Mouse (Mus musculus): ENCODE data around the gene Klk7. TPM values are rescaled to one million over a fixed set of nuclear protein-coding genes. Genes with fewer than 3 reads are reported as not detected.

The Klk7 gene
- polyA plus RNA-seq (2016; fragmentation: Nextera tagmentation; extraction: Ambion mirVana): not detected in 2 replicates

DNA sequence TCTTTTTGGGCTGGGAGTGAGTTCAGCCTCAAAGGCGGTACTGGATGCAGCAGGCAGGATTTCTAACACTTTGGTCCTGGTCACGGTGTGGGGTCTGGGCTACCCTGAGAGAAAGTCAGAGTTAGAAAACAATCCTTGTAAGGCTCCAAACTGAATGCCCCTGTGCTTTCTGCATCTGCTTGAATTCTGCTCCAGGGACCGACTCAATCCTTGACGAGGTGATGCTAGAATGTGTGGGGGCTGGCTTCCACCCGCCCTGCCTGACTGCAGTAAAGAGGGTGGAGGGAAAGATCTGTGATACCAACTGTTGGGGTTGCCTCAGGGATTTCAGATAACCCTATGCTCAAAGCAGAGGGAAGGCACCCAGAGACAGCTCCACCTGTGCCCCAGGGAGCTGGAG is at the start of gene Klk7:
Gene Klk7 (plus strand): TSS at position 301 of the 400 bp plus-strand sequence.
- 39% methylated on average over 5 of the region's 5 CpGs for WGBS
- no peaks in the 10 kb centered on the region for H3K9me3 ChIP-seq (replicated peaks)
- no peak within 1 kb of the TSS for H3K27ac ChIP-seq
- no peaks in the 10 kb centered on the region for H3K27me3 ChIP-seq (ENCODE audit: low read depth, poor library complexity, severe bottlenecking)
- no peak within 1 kb of the TSS for H3K4me3 ChIP-seq
- H3K36me3 ChIP-seq: no peaks in the 10 kb centered on the region
- no peaks in the 10 kb centered on the region for H3K4me1 ChIP-seq
- DNase-seq (ENCODE audit: low spot score): no peak

DNA sequence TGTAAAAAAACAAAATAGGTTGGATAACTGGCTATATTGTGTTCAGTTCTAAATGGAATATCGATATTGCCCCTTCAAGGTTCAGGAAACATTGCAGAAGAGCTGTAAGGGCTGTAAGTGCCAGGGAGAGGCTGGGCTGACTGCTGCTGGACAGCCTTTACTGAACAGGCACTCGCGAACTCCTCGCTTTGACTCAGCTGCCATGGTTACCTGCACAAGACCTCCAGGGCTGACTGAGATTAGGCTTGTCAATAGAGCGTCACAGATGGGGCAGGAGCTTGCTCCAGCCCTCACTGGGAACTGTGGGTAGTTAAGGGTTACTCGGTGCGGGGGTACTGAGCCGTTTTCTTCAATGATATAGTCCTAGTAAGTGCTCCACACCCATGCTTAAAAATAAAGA is 44.6 kb upstream of the Klk7 start:
- H3K4me3 ChIP-seq: no peak overlapping the region
- no peaks in the 10 kb centered on the region for H3K4me1 ChIP-seq
- no peaks in the 10 kb centered on the region for H3K9me3 ChIP-seq (replicated peaks)
- H3K27ac ChIP-seq: no peak overlapping the region
- no peaks in the 10 kb centered on the region for H3K27me3 ChIP-seq (ENCODE audit: low read depth, poor library complexity, severe bottlenecking)
- H3K36me3 ChIP-seq: no peaks in the 10 kb centered on the region
- WGBS: 64% methylated on average over 8 of the region's 8 CpGs
- no peak for DNase-seq (ENCODE audit: low spot score)

DNA sequence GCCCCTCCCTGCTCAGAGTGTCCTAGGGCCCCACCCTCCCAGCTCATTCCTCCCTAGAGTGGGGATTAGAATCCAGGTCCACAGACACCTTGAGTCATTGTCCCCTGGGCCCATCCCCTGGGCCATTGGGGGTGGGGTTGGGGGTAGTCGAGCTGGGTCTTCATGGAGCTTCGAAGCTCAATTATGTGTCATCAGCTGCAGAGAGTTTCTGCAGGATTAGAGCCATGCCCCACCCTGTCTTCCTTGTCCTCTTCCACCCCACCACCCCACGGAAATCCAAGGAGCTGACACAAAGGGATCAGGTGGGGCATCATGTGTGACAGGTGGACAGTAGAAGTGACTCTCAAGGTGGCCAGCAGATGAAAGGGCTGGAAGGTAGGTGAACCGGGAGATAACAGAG is 42.5 kb upstream of the Klk7 start, which contains the start of gene Klk12:
Gene Klk12 (plus strand): TSS at position 301 of the 400 bp plus-strand sequence.
- 79% methylated on average over 4 of the region's 4 CpGs for WGBS

DNA sequence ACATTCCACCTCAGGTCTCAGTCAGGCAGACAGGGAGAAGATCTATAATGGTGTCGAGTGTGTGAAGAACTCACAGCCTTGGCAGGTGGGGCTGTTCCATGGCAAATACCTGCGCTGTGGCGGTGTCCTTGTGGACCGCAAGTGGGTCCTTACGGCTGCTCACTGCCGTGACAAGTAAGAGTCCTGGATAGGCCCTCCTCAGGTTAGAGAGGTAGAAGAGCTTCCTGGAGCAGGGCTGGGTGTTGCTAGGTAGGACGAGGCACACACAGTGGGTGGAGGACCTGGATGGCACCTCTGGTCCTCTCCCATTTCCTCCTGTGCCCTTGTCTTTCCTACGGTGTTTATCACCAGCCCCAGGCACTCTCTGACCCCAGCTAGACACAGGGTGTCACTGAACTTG is 41.5 kb upstream of the Klk7 start:
- Histone ChIP-seq H3K36me3 (no peaks in the 10 kb centered on the region), H3K4me3 (no peak overlapping the region), H3K9me3 (replicated peaks) (no peaks in the 10 kb centered on the region), H3K27ac (no peak overlapping the region), H3K4me1 (no peaks in the 10 kb centered on the region), H3K27me3 (ENCODE audit: low read depth, poor library complexity, severe bottlenecking) (no peaks in the 10 kb centered on the region)
- peak; percentile 19 for DNase-seq (ENCODE audit: low spot score)
- WGBS: 95% methylated on average over 8 of the region's 8 CpGs

More for the DNA sequence above, 42.5 kb upstream of the Klk7 start, which contains the start of gene Klk12:
- Histone ChIP-seq H3K36me3 (no peaks in the 10 kb centered on the region), H3K9me3 (replicated peaks) (no peaks in the 10 kb centered on the region), H3K27me3 (ENCODE audit: low read depth, poor library complexity, severe bottlenecking) (no peaks in the 10 kb centered on the region), H3K4me3 (no peak within 1 kb of the TSS), H3K27ac (no peak within 1 kb of the TSS), H3K4me1 (no peaks in the 10 kb centered on the region)
- DNase-seq (ENCODE audit: low spot score): no peak

DNA sequence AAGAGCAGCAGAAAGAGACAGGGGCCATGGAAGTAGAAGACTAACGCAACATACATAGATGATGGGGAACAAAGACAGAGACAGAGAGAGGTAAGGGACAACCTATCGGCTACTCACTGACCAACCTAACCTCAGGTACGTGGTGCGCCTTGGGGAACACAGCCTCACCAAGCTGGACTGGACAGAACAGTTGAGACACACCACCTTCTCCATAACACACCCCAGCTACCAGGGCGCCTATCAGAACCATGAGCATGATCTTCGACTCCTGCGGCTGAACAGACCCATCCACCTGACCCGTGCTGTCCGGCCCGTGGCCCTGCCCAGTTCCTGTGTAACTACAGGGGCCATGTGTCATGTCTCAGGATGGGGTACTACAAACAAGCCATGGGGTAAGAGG is 40.4 kb upstream of the Klk7 start:
- no peaks in the 10 kb centered on the region for H3K27me3 ChIP-seq (ENCODE audit: low read depth, poor library complexity, severe bottlenecking)

DNA sequence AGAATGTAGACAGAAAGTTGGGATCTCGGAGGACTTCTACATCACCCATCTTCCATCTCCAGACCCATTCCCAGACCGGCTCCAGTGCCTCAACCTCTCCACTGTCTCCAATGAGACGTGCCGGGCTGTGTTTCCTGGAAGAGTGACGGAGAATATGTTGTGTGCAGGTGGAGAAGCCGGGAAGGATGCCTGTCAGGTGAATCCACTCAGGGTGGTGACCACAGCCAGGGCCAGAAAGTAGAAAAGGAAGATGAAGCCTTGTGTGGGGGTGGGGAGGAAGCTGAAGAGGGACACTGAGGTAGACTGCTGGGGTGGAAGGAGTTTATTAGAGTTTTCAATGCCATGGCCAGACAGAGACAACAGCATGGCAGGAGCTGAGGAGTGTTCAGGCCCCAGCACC is 39.2 kb upstream of the Klk7 start:
- no peaks in the 10 kb centered on the region for H3K27me3 ChIP-seq (ENCODE audit: low read depth, poor library complexity, severe bottlenecking)
- peaks cover 5% of the 10 kb centered on the region; the same call in 1 of the 2 replicates for H3K4me1 ChIP-seq
- H3K36me3 ChIP-seq: no peaks in the 10 kb centered on the region
- no peak overlapping the region for H3K27ac ChIP-seq
- no peaks in the 10 kb centered on the region for H3K9me3 ChIP-seq (replicated peaks)
- H3K4me3 ChIP-seq: no peak overlapping the region
- 98% methylated on average over 6 of the region's 6 CpGs for WGBS
- DNase-seq (ENCODE audit: low spot score): peak; percentile 4

More for the DNA sequence above, 40.4 kb upstream of the Klk7 start:
- 96% methylated on average over 10 of the region's 10 CpGs for WGBS
- DNase-seq (ENCODE audit: low spot score): peak; percentile 17
- Histone ChIP-seq H3K9me3 (replicated peaks) (no peaks in the 10 kb centered on the region), H3K36me3 (no peaks in the 10 kb centered on the region), H3K4me1 (peaks cover 5% of the 10 kb centered on the region; the same call in 1 of the 2 replicates), H3K4me3 (no peak overlapping the region), H3K27ac (no peak overlapping the region)

DNA sequence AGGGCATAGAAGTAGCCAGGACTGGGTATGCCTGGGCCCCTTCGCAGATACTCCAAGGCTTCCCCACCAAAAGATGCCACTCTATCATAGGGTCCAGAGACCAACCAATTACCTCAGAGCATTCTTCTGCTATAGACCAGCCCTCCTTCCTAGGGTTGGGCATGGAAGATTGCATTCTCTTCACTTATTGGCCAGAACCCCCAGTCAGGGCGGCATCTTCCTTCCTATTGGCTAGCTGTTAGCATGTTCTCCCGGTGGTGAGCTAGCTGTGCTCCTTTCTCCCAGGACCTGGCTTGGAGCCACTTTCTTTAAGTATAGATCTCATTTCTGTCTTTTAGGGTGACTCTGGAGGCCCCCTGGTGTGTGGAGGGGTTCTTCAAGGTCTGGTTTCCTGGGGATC is 38.2 kb upstream of the Klk7 start:
- Histone ChIP-seq H3K27ac (no peak overlapping the region), H3K27me3 (ENCODE audit: low read depth, poor library complexity, severe bottlenecking) (no peaks in the 10 kb centered on the region), H3K4me3 (no peak overlapping the region), H3K9me3 (replicated peaks) (no peaks in the 10 kb centered on the region), H3K36me3 (no peaks in the 10 kb centered on the region), H3K4me1 (peaks cover 5% of the 10 kb centered on the region; the same call in 1 of the 2 replicates)
- DNase-seq (ENCODE audit: low spot score): peak; percentile 13
- WGBS: 69% methylated on average over 3 of the region's 3 CpGs

DNA sequence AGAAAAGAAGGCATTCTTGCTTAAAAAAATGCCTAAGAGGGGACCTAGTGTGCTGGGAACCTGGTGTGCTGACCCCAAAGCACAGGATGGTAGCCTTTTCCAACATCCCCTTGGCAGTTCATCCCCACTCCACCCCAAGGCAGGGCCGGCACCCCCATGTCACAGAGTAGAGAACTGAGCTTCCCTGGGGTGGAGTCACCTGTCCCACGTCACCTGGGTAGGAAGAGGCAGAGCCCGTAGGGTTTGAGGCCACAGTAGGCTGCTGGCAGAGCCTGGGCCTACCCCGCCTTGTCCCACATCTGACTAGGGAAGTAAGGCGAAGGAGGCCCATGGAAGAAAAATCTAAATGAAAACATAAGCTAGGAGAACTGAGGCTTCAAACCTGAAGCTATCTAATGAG is 36.7 kb upstream of the Klk7 start, which contains the start of gene Klk11:
Gene Klk11 (plus strand): TSS at position 241 of the 400 bp plus-strand sequence.
- Histone ChIP-seq H3K9me3 (replicated peaks) (no peaks in the 10 kb centered on the region), H3K27ac (no peak within 1 kb of the TSS), H3K4me3 (no peak within 1 kb of the TSS), H3K27me3 (ENCODE audit: low read depth, poor library complexity, severe bottlenecking) (no peaks in the 10 kb centered on the region), H3K4me1 (peaks cover 5% of the 10 kb centered on the region; the same call in 1 of the 2 replicates), H3K36me3 (no peaks in the 10 kb centered on the region)
- DNase-seq (ENCODE audit: low spot score): peak; percentile 3
- 93% methylated on average over 5 of the region's 5 CpGs for WGBS

DNA sequence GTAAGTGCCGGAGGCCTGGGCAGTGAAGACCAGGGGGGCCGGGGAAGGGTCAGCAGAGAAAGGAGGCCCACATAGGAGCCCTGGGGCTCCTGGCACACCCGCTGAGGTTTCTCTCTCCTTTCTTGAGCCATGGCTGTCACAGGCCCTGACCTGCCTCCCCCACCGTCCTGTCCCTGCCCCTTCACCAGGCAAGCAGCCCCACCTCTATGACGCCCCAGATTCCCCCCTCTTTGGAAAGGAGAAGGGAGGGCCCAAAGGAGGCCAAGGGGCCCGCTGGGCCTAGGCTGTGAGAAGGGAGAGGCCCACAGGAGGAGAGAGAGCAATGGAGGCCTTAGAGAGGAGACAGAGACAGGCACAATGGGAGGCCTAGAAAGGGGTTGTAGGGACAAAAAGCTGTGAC is 36.3 kb upstream of the Klk7 start:
- Histone ChIP-seq H3K27ac (no peak overlapping the region), H3K9me3 (replicated peaks) (no peaks in the 10 kb centered on the region), H3K27me3 (ENCODE audit: low read depth, poor library complexity, severe bottlenecking) (no peaks in the 10 kb centered on the region), H3K4me1 (peaks cover 5% of the 10 kb centered on the region; the same call in 1 of the 2 replicates), H3K4me3 (no peak overlapping the region), H3K36me3 (no peaks in the 10 kb centered on the region)
- 61% methylated on average over 6 of the region's 6 CpGs for WGBS
- peak; percentile 24 for DNase-seq (ENCODE audit: low spot score)

DNA sequence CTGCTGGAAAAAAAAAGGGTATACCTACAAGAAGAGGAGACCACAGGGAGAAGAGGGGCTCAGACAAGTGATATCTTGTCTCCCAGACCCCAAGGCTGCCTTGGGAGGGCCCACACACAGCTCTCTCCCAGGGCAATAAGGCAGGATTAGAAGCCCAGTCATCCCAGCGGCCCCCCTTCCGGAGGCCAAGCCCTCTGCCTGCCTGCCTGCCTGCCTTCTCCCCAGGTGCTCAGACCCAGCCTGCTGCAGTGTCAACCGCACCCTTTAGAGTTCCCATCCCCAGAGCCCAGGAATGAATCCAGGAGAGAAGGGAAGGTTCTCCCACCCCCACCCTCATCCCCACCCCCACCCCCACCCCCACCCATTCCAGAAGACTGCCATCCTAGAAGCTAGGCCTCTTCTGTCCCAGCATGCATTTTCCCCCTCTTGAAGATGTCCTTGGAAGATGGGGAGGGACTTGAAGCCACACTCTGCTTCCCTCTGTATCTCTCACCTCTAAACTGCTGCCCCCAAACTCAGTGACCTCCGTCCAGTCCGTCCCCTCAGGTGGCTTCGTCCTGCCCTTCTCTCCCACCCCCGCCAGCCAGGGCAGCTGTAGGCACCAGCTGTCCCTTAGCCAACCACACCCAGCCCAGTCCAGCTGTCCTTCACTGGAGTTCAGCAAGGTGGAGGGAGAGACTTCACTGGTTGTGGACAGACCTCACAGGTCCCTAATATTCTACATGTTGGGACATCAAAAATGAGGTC is 35.6 kb upstream of the Klk7 start:
- Histone ChIP-seq H3K27me3 (ENCODE audit: low read depth, poor library complexity, severe bottlenecking) (no peaks in the 10 kb centered on the region), H3K4me1 (peaks cover 5% of the 10 kb centered on the region; the same call in 1 of the 2 replicates), H3K4me3 (no peak overlapping the region), H3K9me3 (replicated peaks) (no peaks in the 10 kb centered on the region), H3K27ac (no peak overlapping the region), H3K36me3 (no peaks in the 10 kb centered on the region)
- peak; percentile 26 for DNase-seq (ENCODE audit: low spot score)
- WGBS: 48% methylated on average over 7 of the region's 7 CpGs

DNA sequence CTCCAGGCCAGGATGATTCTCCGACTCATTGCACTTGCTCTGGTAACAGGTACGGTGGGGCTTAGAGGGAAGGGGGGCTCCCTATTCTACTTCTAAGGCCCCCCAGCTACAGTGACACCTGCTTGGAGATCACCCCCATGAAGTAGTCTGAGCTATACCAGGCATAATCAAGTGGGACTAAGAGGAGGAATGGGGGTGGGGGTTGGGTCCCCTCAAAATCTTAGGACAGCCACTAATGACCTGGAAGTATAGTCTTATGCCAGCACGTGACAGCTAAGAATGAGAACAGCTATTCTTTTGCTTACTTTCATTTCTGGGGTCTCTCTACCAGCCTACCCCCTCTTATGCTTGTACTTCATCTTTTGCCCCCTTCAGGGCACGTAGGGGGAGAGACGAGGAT is 34.6 kb upstream of the Klk7 start:
- Histone ChIP-seq H3K36me3 (no peaks in the 10 kb centered on the region), H3K4me3 (no peak overlapping the region), H3K4me1 (peaks cover 5% of the 10 kb centered on the region; the same call in 1 of the 2 replicates), H3K27ac (no peak overlapping the region), H3K27me3 (ENCODE audit: low read depth, poor library complexity, severe bottlenecking) (no peaks in the 10 kb centered on the region), H3K9me3 (replicated peaks) (no peaks in the 10 kb centered on the region)
- WGBS: 86% methylated on average over 5 of the region's 5 CpGs
- DNase-seq (ENCODE audit: low spot score): peak; percentile 10

DNA sequence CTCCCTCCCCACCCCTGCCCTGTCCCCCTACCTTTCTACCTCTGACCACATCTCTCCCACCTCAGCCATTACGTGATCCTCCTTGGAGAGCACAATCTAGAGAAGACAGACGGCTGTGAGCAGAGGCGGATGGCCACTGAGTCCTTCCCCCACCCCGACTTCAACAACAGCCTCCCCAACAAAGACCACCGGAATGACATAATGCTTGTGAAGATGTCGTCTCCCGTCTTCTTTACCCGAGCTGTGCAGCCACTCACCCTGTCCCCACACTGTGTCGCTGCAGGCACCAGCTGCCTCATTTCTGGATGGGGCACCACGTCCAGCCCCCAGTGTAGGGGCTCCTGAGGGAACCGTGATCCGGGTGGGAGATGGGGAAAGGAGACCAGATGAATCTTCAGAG is 33.7 kb upstream of the Klk7 start:
- H3K36me3 ChIP-seq: no peaks in the 10 kb centered on the region
- WGBS: 89% methylated on average over 12 of the region's 12 CpGs
- H3K27ac ChIP-seq: no peak overlapping the region
- H3K9me3 ChIP-seq (replicated peaks): no peaks in the 10 kb centered on the region
- no peak overlapping the region for H3K4me3 ChIP-seq
- H3K4me1 ChIP-seq: peaks cover 5% of the 10 kb centered on the region
- peak; percentile 19 for DNase-seq (ENCODE audit: low spot score)
- H3K27me3 ChIP-seq (ENCODE audit: low read depth, poor library complexity, severe bottlenecking): 0 out of 2 replicates have a peak, but pooled peaks cover 4% of the 10 kb centered on the region

DNA sequence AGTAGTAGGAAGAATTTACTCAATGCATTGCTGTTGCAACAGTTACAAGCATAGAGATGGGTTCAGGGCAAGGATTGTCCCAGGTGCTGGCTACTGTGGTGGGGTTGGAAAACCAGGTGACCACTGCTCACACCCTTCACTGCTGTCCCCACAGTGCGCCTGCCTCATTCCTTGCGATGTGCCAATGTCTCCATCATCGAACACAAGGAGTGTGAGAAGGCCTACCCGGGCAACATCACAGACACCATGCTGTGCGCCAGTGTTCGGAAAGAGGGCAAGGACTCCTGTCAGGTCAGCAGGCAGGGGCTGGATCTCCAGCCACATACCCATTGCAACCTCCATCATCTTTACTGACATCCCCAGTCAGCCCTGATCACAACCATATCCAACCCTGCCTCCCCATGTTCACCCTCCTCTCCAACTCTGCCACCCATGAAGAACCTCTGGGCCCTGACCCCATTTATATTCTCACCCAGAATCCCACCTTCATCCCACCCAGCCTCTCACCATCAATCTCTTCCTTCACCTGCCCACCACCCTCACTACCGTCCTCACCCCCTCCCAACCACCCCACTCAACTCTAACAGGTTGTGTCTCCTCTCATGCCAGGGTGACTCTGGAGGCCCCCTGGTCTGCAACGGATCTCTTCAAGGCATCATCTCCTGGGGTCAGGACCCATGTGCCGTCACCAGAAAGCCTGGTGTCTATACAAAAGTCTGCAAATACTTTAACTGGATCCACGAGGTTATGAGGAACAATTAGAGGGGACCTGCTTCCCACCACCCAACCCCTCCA is 32.7 kb upstream of the Klk7 start:
- no peaks in the 10 kb centered on the region for H3K36me3 ChIP-seq
- peak; percentile 16 for DNase-seq (ENCODE audit: low spot score)
- H3K9me3 ChIP-seq (replicated peaks): no peaks in the 10 kb centered on the region
- peaks cover 12% of the 10 kb centered on the region for H3K27me3 ChIP-seq (ENCODE audit: low read depth, poor library complexity, severe bottlenecking)
- no peak overlapping the region for H3K27ac ChIP-seq
- 92% methylated on average over 10 of the region's 10 CpGs for WGBS
- H3K4me3 ChIP-seq: no peak overlapping the region
- H3K4me1 ChIP-seq: peaks cover 11% of the 10 kb centered on the region
